Mouse (Mus musculus): ENCODE measurements around the gene Ppp1r12c.

GRCm38 (mm10) chr7:4440549-4440948 lies 60.9 kb downstream of the Ppp1r12c start:
- TF ChIP-seq GATA1 (IDR thresholded peaks at IDR 0.05; ENCODE audit: borderline replicate concordance, low read length) (no peak), FLI1 (IDR thresholded peaks at IDR 0.05; ENCODE audit: low read length) (no peak)
